In genomic region chr15:100619200-100619599, GRCm38 (mm10) we compare ENCODE assay signal across 22 mouse cellular contexts. TPM values are rescaled to one million over a fixed set of nuclear protein-coding genes. Genes with fewer than 3 reads are reported as not detected.
DNase-seq lines count a peak whose midpoint lies in the region; ATAC-seq and TF ChIP-seq lines count a peak whose summit lies in the region.
"Had no signal": no experiment of that assay in that cellular context is flagged by ENCODE, and none has a peak within 500 bp of the region (broad histone marks: within the 10 kb centered on the region; RNA-seq: fewer than 3 reads in every experiment).

No protein-coding gene starts in this region.

- no peak overlapping the region for H3K27ac ChIP-seq in MEL (ENCODE audit: control insufficient read depth, low read depth, low read length)
- no peak overlapping the region for H3K27ac ChIP-seq in forebrain, embryonic 12.5 days
- H3K27ac ChIP-seq: embryonic facial prominence, embryonic 13.5 days; embryonic facial prominence, embryonic 15.5 days; forebrain, embryonic 10.5 days; forebrain, embryonic 13.5 days; forebrain, embryonic 15.5 days had no signal

- WGBS in forebrain, embryonic 12.5 days: 95% methylated on average over 7 of the region's 7 CpGs

- no peak overlapping the region for H3K4me3 ChIP-seq in MEL (ENCODE audit: control insufficient read depth in 1 of 2, insufficient read depth in 1 of 2, low read depth in 2 of 2, low read length in 2 of 2)
- H3K4me3 ChIP-seq in forebrain, embryonic 12.5 days (replicated peaks): no peak overlapping the region
- H3K4me3 ChIP-seq: embryonic facial prominence, embryonic 13.5 days; embryonic facial prominence, embryonic 15.5 days; erythroblast, embryonic 14.5 days; forebrain, embryonic 10.5 days; forebrain, embryonic 13.5 days; forebrain, embryonic 15.5 days had no signal

- no peak for TF ChIP-seq RAD21 in MEL (IDR thresholded peaks at IDR 0.05; ENCODE audit: low read depth, low read length)

- H3K27me3 ChIP-seq in MEL (ENCODE audit: control insufficient read depth in 1 of 2, insufficient read depth in 2 of 2, low read length in 2 of 2): no peaks in the 10 kb centered on the region
- H3K27me3 ChIP-seq in forebrain, embryonic 12.5 days: no peaks in the 10 kb centered on the region
- H3K27me3 ChIP-seq: embryonic facial prominence, embryonic 13.5 days; embryonic facial prominence, embryonic 15.5 days; forebrain, embryonic 13.5 days; forebrain, embryonic 15.5 days had no signal

- TF ChIP-seq POLR2A in MEL (IDR thresholded peaks at IDR 0.05; ENCODE audit: control insufficient read depth in 1 of 2, insufficient read depth in 1 of 2, low read depth in 1 of 2, low read length in 2 of 2, poor library complexity in 1 of 2): no peak

- no peak for ATAC-seq in forebrain, embryonic 12.5 days (ENCODE audit: low FRiP score)
- ATAC-seq: forebrain, embryonic 13.5 days; forebrain, embryonic 15.5 days; forebrain, postnatal 0 days had no signal

- TF ChIP-seq CTCF in MEL (IDR thresholded peaks at IDR 0.05 in 2 of 3, conservative IDR thresholded peaks at IDR 0.05 in 1 of 3; ENCODE audit: control insufficient read depth in 1 of 3, insufficient read depth in 1 of 3, low read depth in 2 of 3, low read length in 3 of 3, poor library complexity in 1 of 3, severe bottlenecking in 1 of 3): no peak

- DNase-seq in adrenal gland, adult (ENCODE audit: inconsistent age in 2 of 2, low spot score in 1 of 2): peak; percentile 65 to 67
- no peak for DNase-seq in adrenal gland, postnatal 14 days
- DNase-seq in 416B (ENCODE audit: low read depth) (peak; percentile 45), MEL (ENCODE audit: low read depth, low spot score) (no peak)
- DNase-seq: adrenal gland, postnatal 25 days; cerebellum, adult 11 months; cerebellum, adult 18-20 months; cerebellum, adult 8-10 months; cerebellum, adult 9-11 months; cerebellum, postnatal 14 days; cerebellum, postnatal 36 days; embryo, embryonic 11 days; forebrain, postnatal 0 days had no signal

- peaks cover 0 to 5% of the 10 kb centered on the region in 2 experiments; a peak in 2 of 4 replicates for H3K4me1 ChIP-seq in MEL (ENCODE audit: control insufficient read depth in 1 of 2, insufficient read depth in 2 of 2, low read length in 2 of 2)
- H3K4me1 ChIP-seq in forebrain, embryonic 12.5 days: peaks cover 15% of the 10 kb centered on the region

- no peak overlapping the region for H3K9ac ChIP-seq in MEL (ENCODE audit: control insufficient read depth, low read depth, low read length, poor library complexity, severe bottlenecking)
- no peak overlapping the region for H3K9ac ChIP-seq in forebrain, embryonic 12.5 days
- H3K9ac ChIP-seq: embryonic facial prominence, embryonic 13.5 days; embryonic facial prominence, embryonic 15.5 days; forebrain, embryonic 13.5 days; forebrain, embryonic 15.5 days; forebrain, postnatal 0 days had no signal

- peaks cover 2 to 21% of the 10 kb centered on the region in 2 experiments; a peak in 2 of 4 replicates for H3K36me3 ChIP-seq in MEL (ENCODE audit: control insufficient read depth in 1 of 2, insufficient read depth in 2 of 2, low read length in 2 of 2)
- peaks cover 43% of the 10 kb centered on the region for H3K36me3 ChIP-seq in forebrain, embryonic 12.5 days (replicated peaks)

- no peaks in the 10 kb centered on the region for H3K9me3 ChIP-seq in MEL (replicated peaks; ENCODE audit: insufficient read depth, low read length)
- no peaks in the 10 kb centered on the region for H3K9me3 ChIP-seq in forebrain, embryonic 12.5 days
- H3K9me3 ChIP-seq: embryonic facial prominence, embryonic 13.5 days; embryonic facial prominence, embryonic 15.5 days; forebrain, embryonic 10.5 days; forebrain, embryonic 13.5 days; forebrain, embryonic 15.5 days; G1E had no signal

- H3K4me2 ChIP-seq in forebrain, embryonic 12.5 days: no peak overlapping the region
- H3K4me2 ChIP-seq: embryonic facial prominence, embryonic 13.5 days; embryonic facial prominence, embryonic 15.5 days; forebrain, embryonic 13.5 days; forebrain, embryonic 15.5 days had no signal

- peaks cover 12% of the 10 kb centered on the region for H3K79me2 ChIP-seq in MEL (ENCODE audit: control insufficient read depth, insufficient read depth, low read length, poor library complexity)

- no peak for TF ChIP-seq EP300 in MEL (IDR thresholded peaks at IDR 0.05; ENCODE audit: low read depth in 1 of 2, low read length in 2 of 2)

TF ChIP-seq in MEL, 35 proteins besides CTCF, POLR2A, EP300 and RAD21:
- TF ChIP-seq TBP (IDR thresholded peaks at IDR 0.05; ENCODE audit: low read depth, low read length) (no peak), ZNF384 (IDR thresholded peaks at IDR 0.05; ENCODE audit: low read depth, low read length) (peak; percentile 70), GATA1 (IDR thresholded peaks at IDR 0.05; ENCODE audit: low read depth, low read length) (no peak), MAFK (IDR thresholded peaks at IDR 0.05; ENCODE audit: borderline replicate concordance, low read depth, low read length) (no peak), MYC (IDR thresholded peaks at IDR 0.05; ENCODE audit: low read depth, low read length) (no peak), GABPA (IDR thresholded peaks at IDR 0.05; ENCODE audit: low read depth, low read length) (no peak), CHD1 (IDR thresholded peaks at IDR 0.05; ENCODE audit: low read depth, low read length) (no peak)

RNA-seq across cellular contexts. Expression of gene Dazap2, which starts 4.1 kb away (rescaled TPM):
- 208 and 209 TPM in 2 replicates for total RNA-seq in adrenal gland, postnatal 14 days (2021)
- 100 and 107 TPM in 2 replicates for total RNA-seq in MEL (2012; rRNA removed)
- polyA plus RNA-seq in MEL (2012; ENCODE audit: insufficient read depth in 1 of 2, insufficient read length in 2 of 2, low read depth in 1 of 2, low replicate concordance in 2 of 2, missing spikeins in 1 of 2): 100 to 1,000 TPM; 233 to 341 TPM
- 197 and 204 TPM in 2 replicates for polyA plus RNA-seq in forebrain, embryonic 12.5 days (2016; fragmentation: Nextera tagmentation; extraction: Ambion mirVana)

RNA-seq across cellular contexts. Expression of gene Smagp, which starts 17.5 kb away (rescaled TPM):
- total RNA-seq in adrenal gland, postnatal 14 days (2021): 45.7 and 50.1 TPM in 2 replicates
- 1.6 and 2.6 TPM in 2 replicates for total RNA-seq in MEL (2012; rRNA removed)
- 10 to 100 TPM in 1 of 2 experiments, not detected in 1; 22.6 TPM for polyA plus RNA-seq in MEL (2012; ENCODE audit: insufficient read depth in 1 of 2, insufficient read length in 2 of 2, low read depth in 1 of 2, low replicate concordance in 2 of 2, missing spikeins in 1 of 2)
- 2.8 and 2.9 TPM in 2 replicates for polyA plus RNA-seq in forebrain, embryonic 12.5 days (2016; fragmentation: Nextera tagmentation; extraction: Ambion mirVana)

RNA-seq across cellular contexts. Expression of gene Pou6f1, which starts 19.4 kb away (rescaled TPM):
- 17.2 and 17.8 TPM in 2 replicates for total RNA-seq in adrenal gland, postnatal 14 days (2021)
- total RNA-seq in MEL (2012; rRNA removed): 0.46 and 0.59 TPM in 2 replicates
- 1 to 10 TPM in 1 of 2 experiments, not detected in 1; 2.5 TPM for polyA plus RNA-seq in MEL (2012; ENCODE audit: insufficient read depth in 1 of 2, insufficient read length in 2 of 2, low read depth in 1 of 2, low replicate concordance in 2 of 2, missing spikeins in 1 of 2)
- polyA plus RNA-seq in forebrain, embryonic 12.5 days (2016; fragmentation: Nextera tagmentation; extraction: Ambion mirVana): 27.3 and 33.8 TPM in 2 replicates

RNA-seq across cellular contexts. Expression of gene Bin2, which starts 50.2 kb away (rescaled TPM):
- total RNA-seq in adrenal gland, postnatal 14 days (2021): 3.6 and 14.8 TPM in 2 replicates
- total RNA-seq in MEL (2012; rRNA removed): 79.9 and 94.7 TPM in 2 replicates
- polyA plus RNA-seq in MEL (2012; ENCODE audit: insufficient read depth in 1 of 2, insufficient read length in 2 of 2, low read depth in 1 of 2, low replicate concordance in 2 of 2, missing spikeins in 1 of 2): 100 to 1,000 TPM; 106 to 128 TPM
- 1.9 and 2.2 TPM in 2 replicates for polyA plus RNA-seq in forebrain, embryonic 12.5 days (2016; fragmentation: Nextera tagmentation; extraction: Ambion mirVana)
- polyA plus RNA-seq: C2C12 had no signal

Comparison
In these comparisons a context has a peak if more than half of its experiments do, and no peak if none do; other contexts are left out.
1. DNase-seq: peak in adrenal gland, adult (2 of 2) and 416B (single experiment); none in adrenal gland, postnatal 14 days (single experiment) and MEL (single experiment).
2. RNA of gene Smagp, which starts 17.5 kb away (total RNA-seq): 45.7 to 50.1 TPM in adrenal gland, postnatal 14 days; 1.6 to 2.6 TPM in MEL; every median in the first group is over 10 times any median in the second.
3. RNA of gene Pou6f1, which starts 19.4 kb away (total RNA-seq): 17.2 to 17.8 TPM in adrenal gland, postnatal 14 days; 0.46 to 0.59 TPM in MEL; every median in the first group is over 10 times any median in the second.